Mouse (Mus musculus) spleen, postnatal 36 days (tissue): ENCODE results near the gene Prdx3.
"Not testable (repeated sequence)": the region's sequence is repeated elsewhere in the genome, so short reads cannot be mapped to it uniquely, and the experiment has no call there.

Experiments
- DNase-seq, 2 experiments: peaks; one replicate each; pipeline ENCODE4 v3.0.0; 2022; ENCODE audit warnings: low spot score in 2 of 2, mixed read lengths in 1 of 2

Gene Prdx3

DNA sequence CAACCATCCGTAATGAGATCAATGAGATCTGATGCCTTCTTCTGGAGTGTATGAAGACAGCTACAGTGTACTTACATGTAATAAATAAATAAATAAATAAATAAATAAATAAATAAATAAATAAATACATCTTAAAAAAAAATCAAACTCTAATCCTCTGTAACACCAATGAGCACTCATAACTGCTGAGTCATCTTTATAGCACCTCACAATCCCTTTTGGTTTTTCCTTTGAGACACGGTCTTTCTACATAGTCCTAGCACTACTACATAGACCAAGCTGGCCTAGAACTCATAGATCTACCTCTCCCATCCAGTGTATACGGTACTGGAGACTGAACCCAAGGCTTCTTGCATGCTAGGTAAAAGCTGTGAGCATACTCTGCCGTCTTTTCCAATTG, 8.2 kb downstream of the Prdx3 start:
- DNase-seq, result not testable (repeated sequence)

DNA sequence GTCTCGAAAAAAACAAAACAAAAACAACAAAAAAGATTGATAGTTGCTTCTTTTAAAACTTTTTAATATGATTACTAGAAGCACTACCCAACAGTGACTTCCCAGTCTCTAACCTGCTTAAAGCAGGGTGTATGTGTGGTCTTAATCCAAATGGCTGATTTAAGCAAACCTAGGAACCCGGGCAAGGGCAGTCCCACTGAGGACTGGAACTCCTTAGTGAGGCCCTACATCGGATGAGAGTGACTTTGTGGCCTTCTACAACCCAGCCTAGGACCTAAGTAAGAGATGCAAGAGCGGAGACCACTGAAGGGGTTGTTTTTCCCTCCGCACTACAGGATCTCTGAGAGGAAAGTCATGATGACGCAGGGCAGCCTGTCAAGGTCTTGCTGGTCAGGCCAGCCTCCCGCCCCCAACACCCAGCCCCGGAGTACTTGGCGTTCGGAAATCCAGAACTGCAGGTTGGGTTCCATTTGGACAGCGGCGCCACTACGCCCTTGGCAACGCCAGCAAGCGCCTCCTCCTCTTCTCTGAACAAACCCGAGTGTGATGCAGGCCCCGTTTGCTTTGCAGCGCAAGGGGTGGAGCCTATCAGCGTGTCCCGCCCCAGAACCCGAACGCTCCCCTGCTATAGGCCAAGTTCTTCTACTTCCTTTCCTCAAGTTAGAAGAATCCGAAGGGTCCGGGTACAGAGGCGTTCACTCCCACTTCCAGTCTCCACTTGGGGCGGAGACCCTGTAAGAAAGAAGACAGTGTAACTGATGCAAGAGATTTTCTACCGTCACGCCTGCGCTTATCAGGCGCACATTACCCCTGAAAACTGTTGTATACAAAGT, 13.3 kb downstream of the Prdx3 start, which contains the start of gene Sfxn4:
Gene Sfxn4 (minus strand): TSS at position 612 of the 833 bp plus-strand sequence.
- peak; percentile 93 for DNase-seq

DNA sequence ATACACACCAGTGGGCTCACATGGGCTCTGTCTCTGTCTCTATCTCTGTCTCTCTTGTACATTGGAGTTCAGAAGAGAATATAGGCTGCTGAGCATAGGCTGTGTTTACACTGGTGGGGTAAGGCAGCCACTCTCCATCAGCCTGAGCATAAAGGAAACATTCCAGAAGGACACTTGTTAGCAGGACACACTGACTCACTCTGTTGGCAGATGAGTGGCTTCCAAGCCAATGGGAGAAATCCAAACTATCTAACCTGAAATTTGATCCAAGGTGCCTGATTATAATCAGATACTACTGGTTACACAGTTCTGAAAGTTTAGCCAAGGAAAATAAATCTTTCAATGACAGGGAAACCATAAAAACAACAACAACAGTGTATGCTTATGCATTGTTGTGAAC, 28.6 kb downstream of the Prdx3 start:
- no peak for DNase-seq

DNA sequence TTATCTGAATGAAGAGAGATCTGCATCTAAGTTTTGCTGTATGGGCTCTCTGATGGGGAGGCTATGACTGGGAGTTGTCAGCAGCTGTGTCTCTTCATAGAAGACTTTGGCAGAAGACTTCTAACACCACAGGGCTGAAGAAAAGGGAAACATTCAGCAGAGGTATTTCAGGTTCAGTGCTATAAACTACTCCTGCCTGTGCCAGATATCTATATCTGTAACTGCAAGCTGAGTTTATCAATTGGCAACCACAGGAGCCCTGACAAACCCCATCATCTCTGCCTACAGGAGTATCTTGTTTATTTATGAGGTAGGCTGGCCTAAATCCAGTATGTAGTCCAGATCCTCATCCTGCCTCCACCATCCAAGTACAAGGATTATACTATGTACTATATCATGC, 31.0 kb downstream of the Prdx3 start:
- DNase-seq, result peak; percentile 2 to 11

DNA sequence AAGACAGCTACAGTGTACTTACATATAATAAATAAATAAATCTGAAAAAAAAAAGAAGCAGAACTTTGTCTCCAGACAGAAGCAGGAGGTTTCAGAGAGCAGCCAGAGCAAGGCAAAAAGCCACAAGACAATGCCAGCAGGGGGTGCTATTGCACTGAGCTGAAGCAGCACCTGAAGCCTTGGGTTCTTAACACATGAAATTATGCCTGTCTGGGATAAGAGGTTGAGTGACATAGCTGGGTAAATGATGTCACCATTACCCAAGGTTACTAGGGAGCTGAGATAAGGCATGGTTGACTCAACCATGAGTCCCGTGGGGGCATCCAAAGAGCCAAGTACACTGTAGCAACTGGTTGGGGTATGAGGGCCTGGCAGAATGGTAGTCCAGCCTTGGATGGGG, 36.6 kb downstream of the Prdx3 start:
- DNase-seq, result peak; percentile 65 to 73

DNA sequence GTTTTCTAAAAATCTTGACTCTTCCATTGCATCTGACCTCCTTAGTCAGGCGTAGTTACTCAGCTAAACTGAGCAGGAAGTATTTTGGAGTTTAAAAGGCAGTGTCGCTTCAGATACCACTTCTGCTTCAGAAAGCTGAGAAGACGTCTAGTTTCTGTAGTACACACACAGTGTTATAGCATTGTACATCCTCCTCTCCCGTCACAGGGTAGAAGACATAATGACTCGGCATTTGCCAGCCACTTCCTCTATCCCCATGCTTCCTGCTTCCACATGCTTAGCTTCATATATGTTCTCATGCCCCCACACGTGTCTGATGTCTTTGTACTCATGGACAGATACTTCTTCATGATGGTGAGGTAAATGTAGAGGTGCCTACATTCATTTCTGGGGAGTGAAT, 55.7 kb downstream of the Prdx3 start:
- DNase-seq, result no peak
